Comparison of ENCODE assay signal across 9 mouse cellular contexts in genomic region chr7:116644902-116645650, GRCm38 (mm10).
DNase-seq lines count a peak whose midpoint lies in the region; ATAC-seq and TF ChIP-seq lines count a peak whose summit lies in the region.
"Had no signal": no experiment of that assay in that cellular context is flagged by ENCODE, and none has a peak within 500 bp of the region (broad histone marks: within the 10 kb centered on the region; RNA-seq: fewer than 3 reads in every experiment).

No protein-coding gene starts in this region.

- H3K4me3 ChIP-seq in cerebellum, adult 2 months (replicated peaks; ENCODE audit: insufficient read depth, low read depth, low read length): no peak overlapping the region
- H3K4me3 ChIP-seq in lung, adult 2 months (replicated peaks; ENCODE audit: extremely low read depth, low read depth, low read length): no peak overlapping the region
- H3K4me3 ChIP-seq: limb, embryonic 15.5 days had no signal

- H3K4me1 ChIP-seq in cerebellum, adult 2 months (ENCODE audit: control insufficient read depth, insufficient read depth, low read length): no peaks in the 10 kb centered on the region
- no peaks in the 10 kb centered on the region for H3K4me1 ChIP-seq in lung, adult 2 months (ENCODE audit: control insufficient read depth, insufficient read depth, low read length)
- H3K4me1 ChIP-seq: limb, embryonic 15.5 days had no signal

- H3K27me3 ChIP-seq in cerebellum, adult 2 months (ENCODE audit: control insufficient read depth, insufficient read depth, low read length): no peaks in the 10 kb centered on the region
- H3K27me3 ChIP-seq: limb, embryonic 15.5 days had no signal

- peak; percentile 57; the same call in 1 of the 2 replicates for TF ChIP-seq CTCF in cerebellum, adult 2 months (IDR thresholded peaks at IDR 0.05; ENCODE audit: borderline replicate concordance, insufficient read depth, low read depth, low read length)
- TF ChIP-seq CTCF in lung, adult 2 months (IDR thresholded peaks at IDR 0.05; ENCODE audit: insufficient read depth, low read length): peak; percentile 28

- H3K27ac ChIP-seq in cerebellum, adult 2 months (ENCODE audit: insufficient read depth, low read length): no peak overlapping the region
- H3K27ac ChIP-seq: limb, embryonic 15.5 days had no signal

- ATAC-seq in cerebellum, adult (ENCODE audit: insufficient number of reproducible peaks, low FRiP score, low TSS enrichment): no peak

- DNase-seq in cerebellum, adult 2 months: peak in 1 of 2 experiments; percentile 21
- DNase-seq in urinary bladder, postnatal 36 days (ENCODE audit: low spot score in 2 of 2): peak; percentile 7 to 9
- DNase-seq in urinary bladder, adult 2 months (ENCODE audit: low spot score): no peak
- peak; percentile 83 for DNase-seq in forelimb bud, embryonic 11.5 days (ENCODE audit: low read depth, low spot score)
- peak; percentile 75 for DNase-seq in kidney, postnatal 10 days
- DNase-seq in lung, adult 2 months: peak; percentile 8
- DNase-seq in skeletal muscle tissue, adult 2 months (ENCODE audit: low read depth, low spot score): peak; percentile 24

- TF ChIP-seq POLR2A in cerebellum, adult 2 months (IDR thresholded peaks at IDR 0.05; ENCODE audit: borderline replicate concordance, insufficient read depth, low read length): no peak
- no peak for TF ChIP-seq POLR2A in lung, adult 2 months (IDR thresholded peaks at IDR 0.05; ENCODE audit: borderline replicate concordance, extremely low read depth, low read depth, low read length)

- 50% methylated on average over 10 of the region's 10 CpGs for WGBS in cerebellum, adult 2 months
- WGBS in lung, adult 2 months: 48% methylated on average over 10 of the region's 10 CpGs
